Mouse (Mus musculus) testis, adult 2 months (tissue): ENCODE results near the gene Bicd2.

Experiments
- CTCF ChIP-seq: fragments of 200-500 bp; IDR thresholded peaks from 2 replicates; pipeline ENCODE4 v1.5.1; 2012; ENCODE audit warnings: low read depth, mild to moderate bottlenecking, inconsistent platforms, low read length, moderate library complexity; ENCODE audit not compliant: control insufficient read depth, insufficient read depth, insufficient replicate concordance
- POLR2A ChIP-seq: fragments of 200-500 bp; IDR thresholded peaks from 2 replicates; pipeline ENCODE4 v1.6.1; 2012; ENCODE audit warnings: low read depth, mild to moderate bottlenecking, inconsistent platforms, low read length, moderate library complexity; ENCODE audit not compliant: control insufficient read depth

- TF ChIP-seq POLR2A (no peak), CTCF (no peak)
Observed at GRCm38 (mm10) chr13:49398191-49398590, 56.8 kb downstream of the Bicd2 start.
